Mouse (Mus musculus) embryonic facial prominence, embryonic 11.5 days (tissue): Measurements from ENCODE around the gene Has3. TPM values are rescaled to one million over a fixed set of nuclear protein-coding genes. Genes with fewer than 3 reads are reported as not detected.
"Not testable (repeated sequence)": the region's sequence is repeated elsewhere in the genome, so short reads cannot be mapped to it uniquely, and the experiment has no call there.

Experiments
- ATAC-seq: fragments of 200-750 bp; cut with Nextera tagmentation; replicated peaks from 2 replicates; pipeline ENCODE4 v1.8.0; 2017; ENCODE audit warnings: low read depth; ENCODE audit not compliant: insufficient number of reproducible peaks, low FRiP score, low TSS enrichment
- DNase-seq: peaks from one replicate; pipeline ENCODE4 v3.0.0-alpha.2; 2015; ENCODE audit warnings: low spot score
- H3K27ac ChIP-seq: fragments of 300-500 bp; sonication (generic); replicated peaks from 2 replicates; pipeline ENCODE4 v1.5.1; 2014; ENCODE audit warnings: mild to moderate bottlenecking, low read depth, low read length, control low read depth
- H3K27me3 ChIP-seq: fragments of 300-500 bp; sonication (generic); 2 replicates; pipeline ENCODE4 v1.6.1; 2014; ENCODE audit warnings: mild to moderate bottlenecking, low read length, moderate library complexity, mixed read lengths; ENCODE audit not compliant: control insufficient read depth, insufficient read depth
- H3K36me3 ChIP-seq: fragments of 300-500 bp; sonication (generic); replicated peaks from 2 replicates; pipeline ENCODE4 v1.6.1; 2014; ENCODE audit warnings: low read depth, mild to moderate bottlenecking, low read length, moderate library complexity, mixed read lengths; ENCODE audit not compliant: control insufficient read depth, insufficient read depth
- H3K4me1 ChIP-seq: fragments of 300-500 bp; sonication (generic); 2 replicates; pipeline ENCODE4 v1.6.1; 2014; ENCODE audit warnings: low read length, mixed read lengths; ENCODE audit not compliant: control insufficient read depth, insufficient read depth
- H3K4me2 ChIP-seq: fragments of 300-500 bp; sonication (generic); 2 replicates; pipeline ENCODE4 v1.6.1; 2014; ENCODE audit warnings: low read depth, mild to moderate bottlenecking, control low read depth, low read length, moderate library complexity
- H3K4me3 ChIP-seq: fragments of 300-500 bp; sonication (generic); 2 replicates; pipeline ENCODE4 v1.5.1; 2014; ENCODE audit warnings: low read depth, low read length, control low read depth
- H3K9ac ChIP-seq: fragments of 300-500 bp; sonication (generic); replicated peaks from 2 replicates; pipeline ENCODE4 v1.6.1; 2014; ENCODE audit warnings: mild to moderate bottlenecking, control low read depth, low read length
- H3K9me3 ChIP-seq: fragments of 300-500 bp; sonication (generic); replicated peaks from 2 replicates; pipeline ENCODE4 v1.6.1; 2016; ENCODE audit warnings: mild to moderate bottlenecking, low read length, inconsistent platforms, mixed read lengths; ENCODE audit not compliant: control insufficient read depth
- WGBS: fragments of 180-500 bp; shearing (Covaris S2); extraction: QIAGEN DNeasy Blood & Tissue Kit; methylation state at CpG from one replicate; pipeline ENCODE4 v1.1.7; 2014; 5-methylcytosine and 5-hydroxymethylcytosine counted together
- polyA plus RNA-seq: library from polyadenylated mRNA; unstranded; fragments of >200 nt; fragmentation: Nextera tagmentation; extraction: Ambion mirVana; gene quantifications from 2 replicates; pipeline ENCODE4 v1.2.1, GENCODE M21; 2014

Has3 gene
- polyA plus RNA-seq, 1 experiment from 2014 or later, result 0.31 TPM

DNA sequence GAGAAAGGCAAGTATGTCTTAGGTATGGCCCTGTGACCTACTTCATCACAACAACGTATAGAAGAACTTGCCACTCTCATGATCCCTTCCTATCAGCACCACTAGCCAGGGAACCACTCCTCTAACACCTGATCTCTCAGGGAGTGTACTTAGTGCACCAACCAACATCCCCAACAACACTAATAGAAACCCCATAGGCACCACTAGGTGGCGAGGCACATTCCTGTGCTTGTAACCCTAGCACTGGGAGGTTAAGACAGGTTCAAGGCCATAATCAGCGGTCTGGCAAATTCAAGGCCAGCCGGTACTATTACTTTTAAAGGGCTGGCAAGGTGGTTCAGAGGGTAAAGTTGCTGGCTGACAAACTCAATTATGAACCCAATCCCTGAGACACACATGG lies 57.2 kb downstream of the Has3 start:
- H3K27ac ChIP-seq, result no peak overlapping the region
- no peak overlapping the region for H3K4me3 ChIP-seq
- ATAC-seq, result no peak
- H3K9ac ChIP-seq, result no peak overlapping the region
- no peaks in the 10 kb centered on the region for H3K9me3 ChIP-seq
- no peaks in the 10 kb centered on the region for H3K27me3 ChIP-seq
- 43% methylated on average over 4 of the region's 4 CpGs for WGBS
- peak; percentile 39 for DNase-seq
- H3K4me2 ChIP-seq, result no peak overlapping the region
- no peaks in the 10 kb centered on the region for H3K36me3 ChIP-seq
- no peaks in the 10 kb centered on the region for H3K4me1 ChIP-seq

DNA sequence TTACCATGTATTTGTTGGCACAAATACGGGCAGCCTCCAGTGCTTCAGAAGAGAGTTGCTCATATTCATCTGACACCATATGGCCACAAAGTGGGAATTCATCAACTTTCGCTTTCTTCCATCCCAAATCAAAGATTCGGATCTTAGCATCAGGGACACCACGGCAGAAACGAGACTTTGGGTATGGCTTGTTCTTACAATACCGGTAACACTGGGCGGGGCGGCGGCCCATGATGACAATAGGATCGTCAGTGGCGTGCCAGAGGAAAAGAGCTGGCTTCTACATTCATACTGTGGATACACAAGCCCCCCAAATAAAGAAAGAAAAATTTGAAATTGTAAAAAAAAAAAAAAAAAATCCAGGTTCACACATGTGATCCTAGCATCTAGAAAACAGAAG lies 58.1 kb downstream of the Has3 start:
- not testable (repeated sequence) for H3K27me3 ChIP-seq, H3K27ac ChIP-seq, H3K4me3 ChIP-seq, H3K4me1 ChIP-seq, H3K4me2 ChIP-seq, H3K9ac ChIP-seq, DNase-seq, H3K36me3 ChIP-seq, H3K9me3 ChIP-seq, ATAC-seq
- WGBS, result 94% methylated on average over 10 of the region's 11 CpGs

DNA sequence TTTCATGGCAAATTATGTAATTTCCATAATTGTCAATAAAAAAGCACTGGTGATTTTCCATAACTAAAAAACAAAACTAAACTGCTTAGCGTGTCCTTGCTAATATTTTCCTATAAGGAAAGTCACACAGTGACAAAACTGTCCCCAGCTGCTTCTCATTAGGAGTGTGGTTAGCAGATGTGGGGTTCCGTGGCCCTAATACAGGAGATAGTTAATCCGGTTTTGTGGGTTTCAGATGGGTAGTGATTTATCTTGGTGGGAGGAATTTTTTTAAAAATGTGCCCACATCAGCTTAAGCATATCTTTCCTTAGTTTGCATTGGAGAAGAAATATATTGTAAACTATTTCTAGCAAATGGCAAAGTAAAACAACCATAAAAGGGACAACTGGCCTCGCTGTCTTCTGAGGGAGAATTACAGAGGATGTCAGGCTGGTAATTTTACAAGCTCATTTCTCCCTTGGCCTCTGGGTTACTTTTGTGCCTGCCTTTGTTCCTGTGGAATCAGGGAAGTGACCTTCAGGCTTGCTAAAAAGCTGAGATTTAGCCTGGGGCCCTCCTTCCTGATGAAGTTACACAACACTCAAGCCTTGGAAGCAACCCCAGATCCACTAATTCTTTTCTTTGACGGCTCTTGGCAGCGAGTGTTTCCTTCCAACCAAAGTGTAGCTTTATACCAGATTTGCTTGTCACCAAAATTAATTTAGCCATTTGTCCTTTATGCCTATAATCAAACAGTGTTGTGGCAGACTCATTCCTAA lies 59.3 kb downstream of the Has3 start:
- Histone ChIP-seq H3K27ac (no peak overlapping the region), H3K4me2 (no peak overlapping the region), H3K9ac (no peak overlapping the region), H3K4me3 (no peak overlapping the region), H3K36me3 (no peaks in the 10 kb centered on the region), H3K27me3 (no peaks in the 10 kb centered on the region), H3K9me3 (no peaks in the 10 kb centered on the region), H3K4me1 (no peaks in the 10 kb centered on the region)
- WGBS, result 32% methylated on average over 6 of the region's 6 CpGs
- DNase-seq (peak; percentile 63), ATAC-seq (no peak)

DNA sequence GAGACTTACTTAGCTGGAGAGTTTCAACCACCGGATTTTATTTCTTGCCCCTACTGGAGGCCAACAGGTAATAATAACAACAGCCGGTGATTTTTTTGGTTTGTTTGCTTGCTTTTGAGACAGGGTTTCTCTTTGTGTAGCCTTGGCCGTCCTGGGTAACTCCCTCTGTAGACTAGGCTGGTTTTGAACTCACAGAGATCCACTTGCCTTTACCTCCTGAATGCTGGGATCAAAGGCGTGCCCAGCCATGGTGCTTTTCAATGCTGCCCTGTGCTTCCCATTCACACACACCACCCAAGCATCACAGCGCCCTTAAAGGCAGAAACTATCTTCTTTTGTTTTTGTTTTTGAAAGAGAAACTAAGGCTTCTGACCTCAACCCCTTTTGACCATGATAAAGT lies 59.9 kb downstream of the Has3 start:
- no peak overlapping the region for H3K4me3 ChIP-seq
- WGBS, result 67% methylated on average over 5 of the region's 5 CpGs

DNA sequence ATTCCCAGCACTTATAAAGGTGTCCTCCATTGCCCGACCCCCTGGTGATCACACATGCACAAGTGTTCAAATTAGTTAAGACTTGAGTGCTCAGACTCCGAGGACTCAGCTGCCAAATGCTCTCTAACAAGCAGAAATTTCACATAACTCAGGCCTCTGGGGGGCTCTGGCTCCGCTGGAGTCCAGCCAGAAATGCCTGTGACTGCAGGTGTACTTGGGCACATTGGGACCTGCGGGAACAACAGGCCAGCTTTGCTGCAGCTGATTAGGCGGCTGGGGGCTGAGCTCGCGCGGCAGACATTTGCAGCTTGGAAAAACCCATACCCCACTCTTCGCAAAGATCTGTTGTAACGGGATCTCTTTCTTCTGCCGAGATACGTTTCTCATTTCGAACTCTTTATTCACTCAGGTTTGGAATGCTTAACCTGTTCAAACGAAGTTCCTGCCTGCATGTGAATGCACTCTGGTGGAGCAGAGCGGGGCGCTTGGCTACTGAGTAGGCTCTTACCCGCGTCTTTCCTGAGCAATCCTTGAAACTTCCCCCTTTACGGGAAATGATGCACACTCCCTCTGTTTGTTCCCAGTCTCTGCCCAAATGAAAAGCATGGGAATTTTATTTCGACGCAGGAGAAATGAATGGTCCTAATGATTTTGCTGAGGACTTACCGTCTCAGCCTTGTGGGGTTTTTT lies 62.5 kb downstream of the Has3 start:
- Histone ChIP-seq H3K9ac (no peak overlapping the region), H3K27ac (no peak overlapping the region)
- peak; percentile 66 for DNase-seq

More for the DNA sequence above, 59.9 kb downstream of the Has3 start:
- DNase-seq (no peak), ATAC-seq (no peak)
- no peaks in the 10 kb centered on the region for H3K36me3 ChIP-seq
- no peaks in the 10 kb centered on the region for H3K4me1 ChIP-seq
- H3K4me2 ChIP-seq, result no peak overlapping the region
- no peaks in the 10 kb centered on the region for H3K27me3 ChIP-seq
- H3K9ac ChIP-seq, result no peak overlapping the region
- H3K27ac ChIP-seq, result no peak overlapping the region
- H3K9me3 ChIP-seq, result no peaks in the 10 kb centered on the region

DNA sequence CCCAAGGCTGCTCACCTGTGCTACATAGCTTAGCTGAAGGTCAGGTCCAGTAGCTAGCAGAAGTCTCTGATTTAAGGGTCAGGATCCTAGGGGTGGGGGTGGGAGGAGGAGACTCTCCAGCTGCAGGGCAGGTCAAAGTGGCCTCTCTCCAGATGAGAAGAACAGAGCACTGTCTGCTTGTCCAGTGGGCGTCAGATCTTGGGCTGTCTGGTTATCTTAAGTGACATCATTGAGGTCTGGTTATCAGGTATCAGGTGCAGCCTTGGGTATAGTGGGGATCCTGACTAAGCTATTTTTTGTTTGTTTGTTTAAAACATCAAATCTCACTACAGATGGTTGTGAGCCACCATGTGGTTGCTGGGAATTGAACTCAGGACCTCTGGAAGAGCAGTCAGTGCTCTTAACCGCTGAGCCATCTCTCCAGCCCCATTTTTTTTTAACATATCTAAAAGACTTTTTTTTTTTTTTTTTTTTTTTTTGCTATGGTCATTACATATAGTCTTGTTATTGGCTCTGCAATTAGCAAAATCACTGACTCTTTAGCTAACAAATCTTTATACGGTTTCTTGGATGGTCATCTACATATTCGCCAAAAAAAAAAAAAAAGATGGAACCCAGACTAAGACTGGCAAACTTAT lies 63.6 kb downstream of the Has3 start:
- ATAC-seq, result no peak
- no peaks in the 10 kb centered on the region for H3K9me3 ChIP-seq
- no peaks in the 10 kb centered on the region for H3K36me3 ChIP-seq
- no peak overlapping the region for H3K4me2 ChIP-seq
- no peaks in the 10 kb centered on the region for H3K27me3 ChIP-seq
- H3K4me3 ChIP-seq, result no peak overlapping the region
- H3K27ac ChIP-seq, result no peak overlapping the region
- H3K9ac ChIP-seq, result no peak overlapping the region
- 81% methylated on average over 4 of the region's 4 CpGs for WGBS
- DNase-seq, result no peak
- peaks cover 5% of the 10 kb centered on the region for H3K4me1 ChIP-seq

More for the DNA sequence above, 62.5 kb downstream of the Has3 start:
- Histone ChIP-seq H3K27me3 (no peaks in the 10 kb centered on the region), H3K4me1 (peaks cover 2% of the 10 kb centered on the region), H3K4me3 (no peak overlapping the region), H3K4me2 (peak overlapping the region; percentile 7), H3K36me3 (no peaks in the 10 kb centered on the region), H3K9me3 (no peaks in the 10 kb centered on the region)
- 13% methylated on average over 22 of the region's 22 CpGs for WGBS
- no peak for ATAC-seq
